Mouse (Mus musculus): ENCODE measurements around the gene 4933424G06Rik. TPM values are rescaled to one million over a fixed set of nuclear protein-coding genes. Genes with fewer than 3 reads are reported as not detected.

Gene 4933424G06Rik
- polyA plus RNA-seq, 1 experiment, result not detected

GRCm38 (mm10) chr1:36806181-36806905 is 96.4 kb downstream of the 4933424G06Rik start:
- Histone ChIP-seq H3K27ac (ENCODE audit: insufficient read depth, low read depth, low read length) (no peak overlapping the region), H3K4me3 (ENCODE audit: insufficient read depth, low read depth, low read length) (no peak overlapping the region), H3K36me3 (ENCODE audit: control insufficient read depth, insufficient read depth, low read length) (peaks cover 3% of the 10 kb centered on the region), H3K4me1 (ENCODE audit: control insufficient read depth, insufficient read depth, low read length) (no peaks in the 10 kb centered on the region), H3K27me3 (replicated peaks; ENCODE audit: control insufficient read depth, insufficient read depth, low read length) (no peaks in the 10 kb centered on the region)
- TF ChIP-seq CTCF (conservative IDR thresholded peaks at IDR 0.05; ENCODE audit: insufficient read depth, insufficient read length, low read depth, low read length), result no peak
- WGBS, result 97% methylated on average over 7 of the region's 7 CpGs
- DNase-seq, result no peak

GRCm38 (mm10) chr1:36807086-36807485 is 97.1 kb downstream of the 4933424G06Rik start:
- H3K4me1 ChIP-seq (ENCODE audit: control insufficient read depth, insufficient read depth, low read length), result no peaks in the 10 kb centered on the region
- H3K27ac ChIP-seq (ENCODE audit: insufficient read depth, low read depth, low read length), result no peak overlapping the region
- no peak overlapping the region for H3K4me3 ChIP-seq (ENCODE audit: insufficient read depth, low read depth, low read length)
- peaks cover 5% of the 10 kb centered on the region for H3K36me3 ChIP-seq (ENCODE audit: control insufficient read depth, insufficient read depth, low read length)
- no peaks in the 10 kb centered on the region for H3K27me3 ChIP-seq (replicated peaks; ENCODE audit: control insufficient read depth, insufficient read depth, low read length)
- no peak for TF ChIP-seq CTCF (conservative IDR thresholded peaks at IDR 0.05; ENCODE audit: insufficient read depth, insufficient read length, low read depth, low read length)
- TF ChIP-seq POLR2A (IDR thresholded peaks at IDR 0.05; ENCODE audit: low read depth, low read length), result no peak
- WGBS, result 72% methylated on average over 1 of the region's 1 CpGs
- DNase-seq, result no peak

Other genes starting within 250 kb of the 4933424G06Rik start
- 14.3 and 15.9 TPM in 2 replicates for gene Cnnm4, start 238.5 kb upstream of the 4933424G06Rik start, polyA plus RNA-seq (2012; rRNA removed)
- 19.8 and 29.5 TPM in 2 replicates for gene Cnnm3, start 198.3 kb upstream of the 4933424G06Rik start, polyA plus RNA-seq (2012; rRNA removed)
- gene Ankrd23, start 173.3 kb upstream of the 4933424G06Rik start, polyA plus RNA-seq (2012; rRNA removed), result 11.8 and 37.9 TPM in 2 replicates
- not detected in 2 replicates for gene Gm42417, start 170.7 kb upstream of the 4933424G06Rik start, polyA plus RNA-seq (2012; rRNA removed)
- 16.8 and 22.6 TPM in 2 replicates for gene Ankrd39, start 162.7 kb upstream of the 4933424G06Rik start, polyA plus RNA-seq (2012; rRNA removed)
- 8.0 and 9.1 TPM in 2 replicates for gene Sema4c, start 151.8 kb upstream of the 4933424G06Rik start, polyA plus RNA-seq (2012; rRNA removed)
- 0.35 and 1.1 TPM in 2 replicates for gene Fam178b, start 27.0 kb upstream of the 4933424G06Rik start, polyA plus RNA-seq (2012; rRNA removed)
- gene Cox5b, start 18.7 kb upstream of the 4933424G06Rik start, polyA plus RNA-seq (2012; rRNA removed), result 1,291 and 1,565 TPM in 2 replicates
- 130 and 141 TPM in 2 replicates for gene Actr1b, start 4.3 kb downstream of the 4933424G06Rik start, polyA plus RNA-seq (2012; rRNA removed)
- 0.60 and 3.2 TPM in 2 replicates for gene Zap70, start 51.6 kb downstream of the 4933424G06Rik start, polyA plus RNA-seq (2012; rRNA removed)
- gene Tmem131, start 233.5 kb downstream of the 4933424G06Rik start, polyA plus RNA-seq (2012; rRNA removed), result 18.9 and 19.0 TPM in 2 replicates